Mouse (Mus musculus) heart, adult 2 months (tissue): ENCODE measurements around the gene Abca4. TPM values are rescaled to one million over a fixed set of nuclear protein-coding genes. Genes with fewer than 3 reads are reported as not detected.

Experiments used
- DNase-seq, 2 experiments: peaks; one replicate each; pipeline ENCODE4 v3.0.0; 2021
- H3K27ac ChIP-seq: fragments of 200-600 bp; 2 replicates; pipeline ENCODE4 v1.8.1; 2022
- H3K27me3 ChIP-seq: fragments of 200-500 bp; 2 replicates; pipeline ENCODE4 v1.6.1; 2012; ENCODE audit warnings: mild to moderate bottlenecking, low read length, inconsistent platforms, mixed read lengths; ENCODE audit not compliant: control insufficient read depth, insufficient read depth
- H3K36me3 ChIP-seq: fragments of 200-500 bp; 2 replicates; pipeline ENCODE4 v1.6.1; 2012; ENCODE audit warnings: low read length, inconsistent platforms; ENCODE audit not compliant: control insufficient read depth, insufficient read depth
- H3K4me1 ChIP-seq: fragments of 200-500 bp; 2 replicates; pipeline ENCODE4 v1.6.1; 2011; ENCODE audit warnings: low read length; ENCODE audit not compliant: control insufficient read depth, insufficient read depth
- H3K4me3 ChIP-seq: fragments of 200-600 bp; 2 replicates; pipeline ENCODE4 v1.8.1; 2022
- H3K79me2 ChIP-seq: fragments of 200-500 bp; replicated peaks from 2 replicates; pipeline ENCODE4 v1.6.1; 2012; ENCODE audit warnings: mild to moderate bottlenecking, inconsistent platforms, low read length, moderate library complexity, mixed read lengths; ENCODE audit not compliant: control insufficient read depth, insufficient read depth
- H3K9ac ChIP-seq: fragments of 200-500 bp; 2 replicates; pipeline ENCODE4 v1.6.1; 2012; ENCODE audit warnings: low read depth, mild to moderate bottlenecking, control low read depth, inconsistent platforms, low read length, mixed read lengths
- CTCF ChIP-seq: fragments of 200-600 bp; IDR thresholded peaks from 2 replicates; pipeline ENCODE4 v1.8.1; 2022; ENCODE audit warnings: antibody characterized with exemption, mild to moderate bottlenecking, moderate library complexity
- EP300 ChIP-seq: fragments of 200-500 bp; IDR thresholded peaks from 2 replicates; pipeline ENCODE4 v1.6.1; 2011; ENCODE audit warnings: low read depth, low read length, control low read depth; ENCODE audit not compliant: insufficient read depth
- POLR2A ChIP-seq: fragments of 200-500 bp; IDR thresholded peaks from 2 replicates; pipeline ENCODE4 v1.6.1; 2011; ENCODE audit warnings: mild to moderate bottlenecking, low read depth, low read length, control low read depth; ENCODE audit not compliant: insufficient read depth
- WGBS: fragments of 180-500 bp; shearing (Covaris S2); methylation state at CpG from one replicate; pipeline ENCODE4 v1.1.7; 2018; 5-methylcytosine and 5-hydroxymethylcytosine counted together
- intact Hi-C: fragments of 180-260 bp; cut with DNase I; formaldehyde crosslinking; loops from one replicate; pipeline ENCODE4 v1.15.1; 2025
- long read RNA-seq: library from polyadenylated mRNA; stranded (forward); transcript quantifications from one replicate; pipeline ENCODE4 v2.0.0, GENCODE M21; 2021
- polyA plus RNA-seq: library from polyadenylated mRNA; depleted of rRNA; stranded (reverse); fragments of >200 nt; gene quantifications from 2 replicates; pipeline ENCODE4 v1.2.3, GENCODE M21; 2012; rRNA removed
- total RNA-seq, 2 experiments: library from RNA; stranded (reverse); gene quantifications; 2 replicates each; pipeline ENCODE4 v1.2.3; 2021

Abca4 gene
- total RNA-seq: 1 to 10 TPM; 1.6 to 2.3 TPM
- polyA plus RNA-seq: 2.6 TPM in 2 replicates
- long read RNA-seq, partial matches to known transcripts: 1 of 1 reads
- long read RNA-seq, other reads (novel, unspliced or antisense): 0 of 1 reads

DNA sequence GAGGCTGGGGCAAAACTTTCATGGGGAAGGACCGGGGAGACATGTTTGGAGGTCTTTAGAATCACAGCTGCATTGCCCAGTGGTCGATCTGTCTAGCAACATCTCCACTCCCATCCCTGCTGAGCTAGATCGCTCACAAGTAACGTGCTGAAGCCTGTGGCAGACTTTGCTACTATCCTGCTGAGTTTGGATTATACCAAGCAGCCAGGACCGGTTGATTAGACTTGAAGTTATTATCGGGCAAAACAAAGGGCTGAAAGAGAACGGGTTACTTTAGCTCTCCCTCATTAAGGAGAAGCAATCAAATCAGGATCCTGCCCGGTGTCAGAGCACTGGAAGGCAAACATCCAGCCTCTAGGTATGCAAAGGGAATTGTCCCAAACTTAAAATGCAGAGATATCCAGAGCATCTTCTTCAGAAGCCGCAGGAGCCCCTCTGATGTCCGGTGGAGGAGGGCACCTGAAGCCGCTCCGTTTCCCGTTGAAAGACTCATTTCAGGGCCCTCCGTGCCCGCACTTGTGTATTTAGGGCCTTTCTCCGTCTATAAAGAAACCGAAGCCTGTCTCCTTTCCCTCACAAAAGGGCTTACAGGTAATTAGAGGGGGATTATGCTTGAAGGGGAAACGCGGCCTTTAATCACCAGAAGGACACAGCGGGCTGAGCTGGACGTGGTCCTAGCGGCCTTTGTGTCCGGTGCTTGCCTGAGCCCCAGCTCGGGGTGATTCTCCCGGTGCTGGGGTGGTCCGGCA is at the start of gene Abca4:
Abca4 (plus strand) TSS at position 645 of the 749 bp plus-strand sequence.
- Histone ChIP-seq H3K27ac (no peak within 1 kb of the TSS), H3K27me3 (no peaks in the 10 kb centered on the region), H3K4me1 (peaks cover 24% of the 10 kb centered on the region), H3K9ac (no peak within 1 kb of the TSS), H3K79me2 (no peaks in the 10 kb centered on the region), H3K4me3 (no peak within 1 kb of the TSS), H3K36me3 (no peaks in the 10 kb centered on the region)
- intact Hi-C loops: no loop called here
- 68% methylated on average over 26 of the region's 26 CpGs for WGBS
- DNase-seq: no peak
- no peak for TF ChIP-seq CTCF
- no peak for TF ChIP-seq EP300
- TF ChIP-seq POLR2A: no peak

DNA sequence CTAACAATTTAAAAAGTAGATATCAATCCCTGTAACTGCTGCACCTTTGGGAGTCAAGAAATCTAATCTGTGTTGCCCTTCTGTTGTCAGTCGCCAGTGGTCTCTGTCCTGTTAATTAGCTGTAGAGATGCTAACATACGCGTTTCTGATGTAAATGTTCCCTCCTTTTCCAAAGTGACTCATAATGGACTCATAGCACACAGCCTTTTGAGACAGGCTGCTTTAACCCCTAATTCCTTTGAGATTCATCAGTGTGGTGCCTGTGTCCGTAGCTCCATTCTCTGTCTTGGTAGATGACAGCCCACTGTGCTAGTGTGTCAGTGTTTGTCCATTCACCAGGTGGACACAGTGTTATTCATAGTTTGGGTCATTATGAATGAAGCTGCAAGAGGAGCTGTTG is 49.1 kb upstream of the Abca4 start:
- H3K4me1 ChIP-seq: peaks cover 3% of the 10 kb centered on the region
- H3K27ac ChIP-seq: no peak overlapping the region
- no peaks in the 10 kb centered on the region for H3K27me3 ChIP-seq
- 69% methylated on average over 4 of the region's 4 CpGs for WGBS
- H3K4me3 ChIP-seq: no peak overlapping the region
- no peak overlapping the region for H3K9ac ChIP-seq
- no peak for DNase-seq
- peaks cover 54% of the 10 kb centered on the region for H3K36me3 ChIP-seq
- H3K79me2 ChIP-seq: peaks cover 4% of the 10 kb centered on the region
- intact Hi-C loops: no loop called here
- TF ChIP-seq POLR2A (no peak), EP300 (no peak), CTCF (no peak)

DNA sequence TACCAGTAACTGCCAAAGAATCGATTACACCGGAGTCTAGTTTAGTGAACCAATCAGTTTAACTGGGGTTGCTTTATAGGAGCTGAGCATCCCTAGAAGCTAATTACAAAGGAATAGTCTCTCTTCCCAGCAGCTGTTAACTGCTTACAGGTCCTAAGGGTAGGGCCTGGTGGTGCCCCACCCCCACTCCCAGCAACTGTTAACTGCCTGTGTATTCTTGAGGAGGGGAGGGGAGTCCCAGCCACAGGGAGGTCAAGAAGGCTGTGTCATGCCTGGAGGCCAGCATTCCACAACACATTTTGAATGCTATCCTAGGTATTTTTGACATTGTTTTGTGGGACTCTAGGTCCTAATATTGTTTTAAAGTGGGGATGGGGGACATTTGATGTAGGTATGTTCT is 44.3 kb upstream of the Abca4 start:
- 85% methylated on average over 2 of the region's 2 CpGs for WGBS
- intact Hi-C loops: loop anchor here (2.0 to 5.0 kb wide), 2 partner anchors 27 to 92 kb away; no protein-coding TSS in a partner anchor
- H3K36me3 ChIP-seq: peaks cover 54% of the 10 kb centered on the region
- H3K27me3 ChIP-seq: no peaks in the 10 kb centered on the region
- no peak overlapping the region for H3K4me3 ChIP-seq
- no peak overlapping the region for H3K27ac ChIP-seq
- peaks cover 4% of the 10 kb centered on the region for H3K79me2 ChIP-seq
- no peak overlapping the region for H3K9ac ChIP-seq
- no peak for DNase-seq
- H3K4me1 ChIP-seq: peaks cover 9% of the 10 kb centered on the region
- TF ChIP-seq CTCF: no peak
- TF ChIP-seq EP300: no peak
- TF ChIP-seq POLR2A: no peak

DNA sequence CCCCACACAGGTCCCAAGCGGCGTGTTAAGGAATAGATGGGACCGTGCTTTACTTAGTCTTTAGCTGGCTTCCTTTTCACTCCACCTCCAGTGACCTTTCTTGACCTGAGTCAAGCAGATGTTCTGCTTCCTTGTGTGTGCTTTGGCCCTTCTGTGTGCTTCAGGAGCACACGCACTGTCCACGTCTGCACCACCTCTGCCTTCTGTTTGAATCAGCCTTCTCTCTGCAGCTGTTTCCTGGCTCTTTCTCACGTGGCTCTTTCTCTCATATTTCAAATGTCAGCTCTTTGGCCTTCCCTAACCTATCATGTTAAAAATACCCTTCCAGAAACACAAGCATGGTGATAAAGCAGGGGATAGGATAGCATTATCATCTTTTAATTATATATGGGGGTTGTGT is 42.7 kb upstream of the Abca4 start:
- H3K27me3 ChIP-seq: no peaks in the 10 kb centered on the region
- DNase-seq: no peak
- no peak for TF ChIP-seq EP300
- TF ChIP-seq POLR2A: no peak
- TF ChIP-seq CTCF: no peak
- WGBS: 32% methylated on average over 6 of the region's 6 CpGs
- H3K27ac ChIP-seq: no peak overlapping the region
- intact Hi-C loops: loop anchor here (2.0 to 5.0 kb wide), 2 partner anchors 29 to 91 kb away; no protein-coding TSS in a partner anchor
- no peak overlapping the region for H3K4me3 ChIP-seq
- H3K36me3 ChIP-seq: peaks cover 42% of the 10 kb centered on the region
- H3K9ac ChIP-seq: no peak overlapping the region
- 0 out of 2 replicates have a peak, but pooled peaks cover 2% of the 10 kb centered on the region for H3K79me2 ChIP-seq
- peaks cover 9% of the 10 kb centered on the region for H3K4me1 ChIP-seq

DNA sequence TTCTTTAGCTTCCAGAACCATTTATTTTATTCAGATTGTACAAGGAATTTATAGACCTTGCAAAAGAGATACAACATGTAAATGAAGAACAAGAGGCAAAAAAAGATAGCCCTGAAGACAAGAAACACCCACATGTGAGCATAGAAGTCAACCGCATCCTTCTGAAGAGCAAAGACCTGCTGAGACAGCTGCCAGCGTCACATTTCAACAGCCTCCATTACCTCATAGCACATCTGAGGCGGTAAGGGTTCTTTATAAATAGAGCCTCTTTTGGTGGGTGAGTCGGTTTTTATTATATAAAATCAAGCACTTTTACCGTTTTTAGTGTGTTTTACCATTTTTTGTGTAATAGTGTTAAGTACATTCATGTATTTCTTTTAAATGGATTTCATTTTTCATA is 34.4 kb upstream of the Abca4 start:
- WGBS: 83% methylated on average over 5 of the region's 5 CpGs
- TF ChIP-seq EP300 (no peak), CTCF (no peak), POLR2A (no peak)
- peaks cover 18% of the 10 kb centered on the region for H3K36me3 ChIP-seq
- no peak overlapping the region for H3K27ac ChIP-seq
- no peak overlapping the region for H3K4me3 ChIP-seq
- H3K27me3 ChIP-seq: no peaks in the 10 kb centered on the region
- no peak overlapping the region for H3K9ac ChIP-seq
- no peaks in the 10 kb centered on the region for H3K79me2 ChIP-seq
- no peak for DNase-seq
- H3K4me1 ChIP-seq: no peaks in the 10 kb centered on the region; the same call in 1 of the 2 replicates
- intact Hi-C loops: no loop called here

DNA sequence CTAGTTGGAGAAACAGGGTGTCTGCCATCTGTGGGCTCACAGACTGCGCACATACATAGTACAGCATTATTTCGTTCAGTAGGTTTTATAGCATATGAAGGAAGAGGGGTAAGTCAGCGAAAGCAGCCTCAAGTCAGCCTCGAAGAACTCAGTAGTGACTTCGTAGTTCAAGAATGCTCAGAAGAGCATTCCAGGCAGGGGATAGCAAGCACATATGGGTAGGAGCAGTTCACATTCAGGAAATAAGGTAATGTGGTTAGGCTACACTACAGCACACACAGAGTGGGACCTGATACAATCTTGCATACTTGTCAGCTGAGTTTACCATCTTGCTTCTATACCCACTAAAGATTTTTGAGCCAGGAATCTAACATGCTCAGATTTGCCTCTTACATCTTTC is 34.0 kb upstream of the Abca4 start:
- TF ChIP-seq POLR2A (no peak), CTCF (no peak), EP300 (no peak)
- peaks cover 18% of the 10 kb centered on the region for H3K36me3 ChIP-seq
- intact Hi-C loops: no loop called here
- H3K79me2 ChIP-seq: no peaks in the 10 kb centered on the region
- WGBS: 69% methylated on average over 5 of the region's 5 CpGs
- H3K4me1 ChIP-seq: no peaks in the 10 kb centered on the region; the same call in 1 of the 2 replicates
- no peak overlapping the region for H3K9ac ChIP-seq
- no peaks in the 10 kb centered on the region for H3K27me3 ChIP-seq
- no peak for DNase-seq
- H3K27ac ChIP-seq: no peak overlapping the region
- no peak overlapping the region for H3K4me3 ChIP-seq
